Mouse (Mus musculus) monocyte, adult 59 days (primary cell): ENCODE results near the gene Rpl11. TPM values are rescaled to one million over a fixed set of nuclear protein-coding genes. Genes with fewer than 3 reads are reported as not detected.

Experiments
- total RNA-seq, 2 experiments: library from RNA; stranded (reverse); gene quantifications; one replicate each; pipeline ENCODE4 v1.2.4; 2023

Rpl11 gene
- 100 to 1,000 TPM; 643 to 744 TPM for total RNA-seq

DNA sequence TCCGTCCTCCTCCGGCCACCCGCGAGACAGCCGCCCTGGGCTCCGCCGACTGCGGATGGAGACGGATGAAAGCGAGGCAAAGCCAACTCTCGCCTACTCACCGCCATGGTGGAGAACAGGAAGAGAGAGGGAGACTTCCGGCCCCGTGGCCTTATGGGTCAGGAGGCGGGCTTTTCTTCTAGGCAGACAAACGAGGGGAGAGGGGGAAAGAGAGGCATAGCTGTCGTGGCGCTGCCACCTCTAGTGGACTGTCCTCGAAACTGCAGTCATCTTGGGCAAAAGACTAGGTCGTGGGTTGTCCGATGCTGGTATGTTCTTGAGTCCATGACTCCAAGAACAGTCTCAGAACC is at the start of gene Rpl11:
TSS of gene Rpl11 (minus strand) at position 182 of the 350 bp plus-strand sequence.

GRCm38 (mm10) chr4:136021549-136022047 is 31.6 kb downstream of the Rpl11 start, which contains the start of gene Eloa:
Gene Eloa, minus strand, starts transcription at chr4:136021763.

DNA sequence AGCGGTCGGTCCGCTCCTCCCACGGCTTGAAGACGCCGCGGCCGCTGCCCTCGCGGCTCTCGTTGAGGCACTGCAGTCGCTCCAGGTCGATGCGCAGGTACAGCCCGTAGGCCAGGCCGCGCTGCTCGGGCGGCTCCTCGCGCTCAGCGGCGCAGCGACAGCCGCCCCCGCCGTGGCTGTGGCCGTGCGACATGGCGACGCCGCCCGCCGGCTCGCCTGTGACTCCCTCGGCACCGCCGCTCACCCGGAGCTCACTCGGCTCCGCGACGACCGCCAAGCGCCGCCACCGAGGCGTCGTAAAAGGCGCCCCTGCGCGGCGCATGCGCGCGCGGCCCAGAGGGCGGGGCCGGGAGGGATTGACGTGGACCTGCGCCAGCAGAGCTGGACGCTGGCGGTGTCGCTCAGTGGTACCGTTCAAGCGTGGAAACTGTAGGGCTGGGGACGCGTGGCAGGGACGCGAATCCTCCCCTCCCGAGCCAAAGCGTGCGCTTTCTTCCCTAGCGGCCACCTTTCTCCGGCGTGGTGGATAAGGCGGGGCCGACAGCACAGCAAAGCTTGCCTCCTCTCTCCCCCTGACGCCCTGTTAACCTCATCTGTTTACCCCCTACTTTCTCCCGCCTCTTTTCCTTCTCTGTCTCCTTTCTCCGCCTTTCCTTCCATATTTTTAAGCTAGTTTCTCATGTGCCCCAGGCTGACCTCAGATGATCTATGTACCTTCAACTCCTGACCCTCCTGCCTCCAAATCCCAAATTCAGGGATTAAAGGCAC is 66.1 kb downstream of the Rpl11 start, which contains the start of gene Pithd1:
TSS of gene Pithd1 (minus strand) at position 322 of the 768 bp plus-strand sequence.

Other genes with a start within 250 kb of the Rpl11 start
- gene Srsf10, start 197.7 kb downstream of the Rpl11 start, total RNA-seq: 100 to 1,000 TPM; 100 to 109 TPM
- 100 to 1,000 TPM; 137 to 150 TPM for gene Pnrc2, start 179.6 kb downstream of the Rpl11 start, total RNA-seq
- gene Cnr2, start 158.0 kb downstream of the Rpl11 start, total RNA-seq: 10 to 100 TPM; 16.9 to 20.3 TPM
- 100 to 1,000 TPM; 186 to 202 TPM for gene Fuca1, start 132.7 kb downstream of the Rpl11 start, total RNA-seq
- 10 to 100 TPM; 59.2 to 65.1 TPM for gene Hmgcl, start 107.0 kb downstream of the Rpl11 start, total RNA-seq
- 1 to 10 TPM; 7.9 to 9.4 TPM for gene Gale, start 89.7 kb downstream of the Rpl11 start, total RNA-seq
- 10 to 100 TPM; 93.1 to 95.1 TPM for gene Lypla2, start 80.8 kb downstream of the Rpl11 start, total RNA-seq
- gene Pithd1, start 66.2 kb downstream of the Rpl11 start, total RNA-seq: 10 to 100 TPM; 23.2 to 23.9 TPM
- 10 to 100 TPM; 67.4 to 70.3 TPM for gene Eloa, start 31.7 kb downstream of the Rpl11 start, total RNA-seq
- gene Id3, start 90.1 kb upstream of the Rpl11 start, total RNA-seq: 10 to 100 TPM; 38.4 to 43.4 TPM
- 10 to 100 TPM; 40.7 to 45.3 TPM for gene E2f2, start 119.0 kb upstream of the Rpl11 start, total RNA-seq
- gene Asap3, start 152.9 kb upstream of the Rpl11 start, total RNA-seq: under 1 TPM in 1 of 2 experiments, not detected in 1; 0.24 TPM
- 1 to 10 TPM; 6.0 to 6.2 TPM for gene Tcea3, start 194.3 kb upstream of the Rpl11 start, total RNA-seq
- 10 to 100 TPM in 1 of 2 experiments, 1 to 10 TPM in 1; 9.7 to 10.9 TPM for gene Zfp46, start 231.3 kb upstream of the Rpl11 start, total RNA-seq